Mouse (Mus musculus): ENCODE measurements around the gene Lactbl1.
A peak's percentile ranks its signal among the peaks of the same experiment; 100 is the strongest.

The Lactbl1 gene

GRCm38 (mm10) chr4:136622388-136622787, at the start of gene Lactbl1:
TSS of gene Lactbl1 (plus strand) at chr4:136622621.
- no peak for DNase-seq (ENCODE audit: low spot score)

DNA sequence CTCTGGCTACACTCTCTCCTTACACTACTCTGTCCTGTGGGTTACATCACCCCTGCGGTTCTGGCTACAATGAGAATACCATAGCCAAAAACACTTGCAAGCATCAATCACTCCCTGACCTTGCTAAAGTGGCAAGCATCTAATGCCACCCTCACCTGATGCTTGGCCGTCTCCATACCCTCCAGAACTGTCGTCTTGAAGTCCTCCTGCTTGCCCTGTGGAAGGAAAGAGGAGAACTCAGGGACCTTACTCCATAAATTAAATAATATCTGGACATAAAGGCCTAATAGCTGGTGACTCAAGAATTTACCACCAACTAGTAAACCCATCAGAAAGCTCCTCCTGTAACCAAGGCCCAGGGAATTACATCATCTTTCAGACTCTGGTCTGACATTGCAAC, 40.5 kb upstream of the Lactbl1 start:
- no peak for DNase-seq (ENCODE audit: low spot score)

DNA sequence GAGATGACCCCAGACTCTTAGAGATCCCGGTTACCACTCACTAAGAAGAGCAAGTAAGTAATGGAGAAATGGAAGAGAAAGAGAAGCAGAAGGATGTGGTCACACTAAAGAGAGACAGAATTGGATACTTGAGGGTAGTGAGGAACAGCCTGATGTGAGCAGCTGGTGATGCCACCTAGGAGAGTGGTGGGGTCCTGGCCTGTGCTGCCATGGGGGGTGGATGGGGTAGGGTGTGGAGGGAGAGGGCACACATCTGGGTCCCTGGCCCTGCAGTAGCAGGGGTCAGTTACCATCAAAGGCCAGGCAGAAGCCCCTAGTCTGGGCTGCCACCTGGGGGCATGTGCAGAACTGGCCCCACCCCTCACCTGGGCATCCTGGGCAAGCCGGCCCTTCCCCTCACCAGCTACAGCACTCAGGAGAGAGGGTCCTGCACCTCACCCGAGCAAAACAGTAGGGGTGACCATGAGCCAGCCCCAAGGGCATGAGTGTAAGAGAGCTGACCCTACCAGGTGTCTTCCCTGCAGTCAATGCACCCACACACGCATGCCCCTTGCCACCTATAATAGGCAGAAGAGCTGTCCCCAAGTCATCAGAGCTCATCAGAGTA, 35.1 kb upstream of the Lactbl1 start:
- DNase-seq (ENCODE audit: low spot score): no peak

DNA sequence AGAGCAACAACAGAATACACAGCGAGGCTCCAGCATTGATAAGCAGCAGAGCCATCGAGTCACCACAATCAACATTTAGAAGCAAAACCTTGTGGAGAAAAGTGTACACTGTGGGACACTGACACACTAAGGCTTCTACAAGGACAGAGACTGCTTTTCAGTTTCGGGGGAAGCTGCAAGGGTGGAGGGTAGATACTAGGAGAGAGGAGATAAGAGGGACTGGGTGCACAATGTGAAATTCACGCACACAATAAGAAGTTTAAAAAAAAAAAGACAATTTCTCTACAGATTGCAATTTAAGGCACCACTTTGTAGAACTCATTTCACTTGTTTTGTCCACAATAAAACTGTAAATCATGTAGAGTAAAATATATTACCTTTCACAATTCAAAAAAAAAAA, 34.4 kb upstream of the Lactbl1 start:
- DNase-seq (ENCODE audit: low spot score): no peak

DNA sequence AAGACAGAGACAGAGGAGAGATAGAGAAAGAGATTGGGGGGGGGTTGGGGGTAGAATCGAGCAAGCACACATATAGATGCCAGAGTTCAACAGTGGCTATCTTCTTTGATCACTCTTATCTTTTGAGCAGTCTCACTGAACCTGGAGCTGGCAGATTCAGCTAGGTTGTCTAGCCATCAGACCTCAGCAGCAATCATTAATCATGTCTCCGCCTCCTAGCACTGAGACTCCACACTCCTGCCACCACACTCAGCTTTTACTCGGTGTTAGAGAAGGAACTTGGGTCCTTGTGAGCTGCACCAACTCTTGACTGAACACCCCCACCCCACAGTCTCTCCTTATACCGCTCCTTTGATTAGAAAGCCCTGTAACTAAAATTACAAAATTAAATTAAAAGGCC, 30.3 kb upstream of the Lactbl1 start:
- no peak for DNase-seq (ENCODE audit: low spot score)

DNA sequence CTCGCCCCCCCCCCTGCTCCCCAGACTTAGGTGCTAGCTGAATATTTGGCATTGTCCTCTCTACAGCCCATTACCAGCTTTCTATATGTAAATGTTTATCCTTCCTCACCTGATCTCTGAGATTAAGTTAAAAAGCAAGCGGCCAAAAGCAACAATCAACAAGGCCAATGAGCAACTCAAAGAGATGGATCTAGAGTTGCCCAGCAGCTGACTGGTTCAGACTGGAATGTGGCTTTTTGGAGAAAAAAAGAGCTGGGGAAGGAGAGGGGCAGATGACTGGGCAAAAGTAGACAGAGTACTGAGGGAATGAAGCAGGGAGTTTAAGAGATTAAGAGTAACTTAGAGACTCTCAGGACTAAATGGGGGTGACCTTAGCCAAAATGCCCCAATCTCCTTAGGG, 28.4 kb upstream of the Lactbl1 start:
- DNase-seq (ENCODE audit: low spot score): no peak

- DNase-seq (ENCODE audit: low spot score): no peak
These were observed 27.2 kb upstream of the Lactbl1 start for GRCm38 (mm10) chr4:136595221-136595620.

- DNase-seq (ENCODE audit: low spot score): no peak
These were observed 24.0 kb upstream of the Lactbl1 start for GRCm38 (mm10) chr4:136598268-136598876.

DNA sequence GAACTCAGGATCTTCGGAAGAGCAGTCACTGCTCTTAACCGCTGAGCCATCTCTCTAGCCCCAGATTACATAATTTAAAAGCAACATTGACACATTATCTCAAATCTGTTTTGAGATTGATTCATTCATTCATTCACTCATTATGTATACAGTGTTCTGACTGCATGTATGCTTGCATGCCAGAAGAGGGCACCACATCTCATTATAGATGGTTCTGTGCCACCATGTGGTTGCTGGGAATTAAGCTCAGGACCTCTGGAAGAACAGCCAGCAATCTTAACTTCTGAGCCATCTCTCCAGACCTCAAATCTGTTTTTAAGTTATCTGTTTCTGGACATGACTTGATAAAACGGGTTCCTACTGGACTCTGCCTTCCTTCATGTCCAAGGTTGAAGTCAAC, 22.6 kb upstream of the Lactbl1 start:
- DNase-seq (ENCODE audit: low spot score): no peak

DNA sequence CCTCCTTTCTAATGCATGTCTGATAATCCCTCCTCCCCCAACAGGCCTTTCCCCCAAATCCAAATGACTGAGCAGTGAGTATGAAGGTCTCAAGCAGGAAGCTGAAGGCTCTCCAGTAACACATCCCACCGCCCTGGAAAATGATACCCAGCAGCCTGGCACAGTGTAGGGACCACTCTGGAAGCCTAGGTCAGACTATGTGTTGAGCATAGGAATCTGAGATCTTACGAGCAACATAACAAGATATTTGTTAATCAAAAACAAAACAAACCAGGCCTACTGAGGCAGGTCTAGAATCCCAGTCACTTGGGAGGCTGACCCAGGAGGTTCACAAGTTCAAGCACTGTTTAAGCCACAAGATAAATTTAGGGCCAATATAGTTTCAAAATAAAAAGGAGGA, 21.9 kb upstream of the Lactbl1 start:
- DNase-seq (ENCODE audit: low spot score): no peak

- peak; percentile 55 for DNase-seq (ENCODE audit: low spot score)
These were observed 20.9 kb upstream of the Lactbl1 start for GRCm38 (mm10) chr4:136601476-136601875.

DNA sequence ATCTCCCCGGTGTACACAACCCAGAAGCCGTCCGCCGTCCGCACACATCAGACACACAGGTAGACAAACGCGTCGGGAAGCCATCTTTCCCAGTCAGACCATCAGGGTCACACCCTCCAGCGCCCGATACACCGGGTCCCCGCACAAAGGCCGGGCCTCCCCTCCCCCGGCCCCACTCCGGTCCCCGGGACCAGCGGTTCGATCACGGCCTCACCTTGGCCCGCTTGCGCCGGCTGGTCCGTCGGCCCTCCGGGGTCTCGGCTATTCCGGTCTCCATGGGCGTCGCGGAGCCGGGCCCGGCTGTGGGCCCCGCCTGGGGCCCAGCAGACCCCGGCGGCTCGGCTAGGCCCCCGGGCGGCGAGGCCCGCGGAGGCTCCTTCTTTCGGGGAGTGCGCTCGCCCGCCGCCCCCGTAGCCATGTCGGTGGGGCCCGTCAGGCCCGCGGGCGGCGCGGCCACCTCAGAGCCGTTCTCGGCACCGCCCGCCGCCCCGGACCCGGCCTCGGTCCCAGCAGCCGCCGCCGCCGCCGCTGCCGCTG, 20.3 kb upstream of the Lactbl1 start:
- DNase-seq (ENCODE audit: low spot score): peak; percentile 16

DNA sequence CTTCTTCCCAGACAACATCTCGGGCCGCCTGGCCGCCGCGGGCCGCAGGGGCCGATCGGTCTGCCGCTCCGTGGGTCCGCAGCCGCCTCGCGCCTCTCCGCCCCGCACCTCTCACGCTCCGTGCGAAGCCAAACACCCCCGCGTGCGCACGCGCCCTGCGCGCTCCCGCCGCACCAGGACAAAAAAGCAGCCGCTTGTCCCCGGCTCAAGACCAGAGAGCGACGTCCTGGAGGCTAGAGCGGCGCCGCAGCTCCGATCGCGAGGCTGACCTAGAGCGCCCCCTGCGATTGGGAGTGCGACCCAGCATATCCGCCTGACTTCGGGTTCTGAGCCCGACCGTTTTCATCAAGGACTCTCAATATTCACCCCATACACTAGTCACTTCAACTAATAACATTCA, 19.9 kb upstream of the Lactbl1 start, which contains the start of gene Kdm1a:
Gene Kdm1a, minus strand, starts transcription at position 156 of the 400 bp plus-strand sequence.
- peak; percentile 94 for DNase-seq (ENCODE audit: low spot score)

DNA sequence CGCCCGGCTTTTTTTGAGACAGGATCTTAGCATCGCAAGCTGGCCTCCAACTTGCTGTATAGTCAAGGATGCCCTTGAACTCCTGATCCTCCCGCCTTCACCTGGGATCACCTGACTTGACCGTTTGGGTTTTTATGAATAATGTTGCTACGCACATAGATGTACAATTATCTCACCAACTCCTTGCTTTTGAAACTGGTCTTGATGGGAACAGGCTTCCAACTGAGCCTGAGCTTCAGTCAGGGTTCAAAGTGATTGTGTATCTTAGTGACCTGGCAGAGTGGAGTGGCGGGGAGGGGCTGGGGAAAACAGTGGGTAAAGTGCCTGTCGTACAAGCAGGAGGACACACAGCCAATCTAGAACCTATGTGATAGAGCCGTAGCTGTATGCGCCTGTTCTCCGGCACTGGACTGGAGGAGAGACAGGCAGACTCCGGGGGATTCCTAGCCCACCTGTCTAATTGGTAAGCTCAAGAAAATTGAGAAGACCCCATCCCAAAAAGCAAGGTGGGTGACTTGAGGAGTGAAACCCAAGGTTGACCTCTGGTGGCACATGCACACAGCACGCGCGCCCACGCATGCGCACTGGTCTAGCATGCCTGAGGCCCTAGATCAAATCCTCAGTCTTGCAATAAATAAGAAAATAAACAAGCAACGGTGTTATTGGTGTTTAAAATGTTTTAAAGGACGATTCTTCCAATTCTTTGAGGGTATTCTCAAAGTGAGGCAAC, 16.5 kb upstream of the Lactbl1 start:
- DNase-seq (ENCODE audit: low spot score): no peak

GRCm38 (mm10) chr4:136610387-136610856, 12.0 kb upstream of the Lactbl1 start, which contains the start of gene Tex46:
TSS of gene Tex46 (plus strand) at chr4:136610437.
- DNase-seq (ENCODE audit: low spot score): no peak

DNA sequence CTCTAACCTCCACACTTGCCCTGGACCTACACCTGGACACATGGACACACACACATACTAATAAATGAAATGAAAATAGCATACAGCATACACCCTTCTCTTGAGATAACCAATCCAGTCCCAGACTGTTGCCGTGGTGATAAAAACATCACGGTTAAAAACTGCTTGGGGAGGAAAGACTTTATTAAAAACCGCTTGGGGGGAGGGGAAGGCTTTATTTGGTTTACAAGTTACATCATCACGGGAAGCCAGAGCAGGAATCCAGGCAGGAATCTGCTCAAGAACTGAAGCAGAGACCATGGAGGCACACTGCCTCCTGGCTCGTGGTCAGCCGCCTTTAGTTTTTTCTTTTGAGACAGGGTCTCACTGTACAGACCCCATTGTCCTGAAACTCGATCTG, 8.8 kb upstream of the Lactbl1 start:
- no peak for DNase-seq (ENCODE audit: low spot score)

DNA sequence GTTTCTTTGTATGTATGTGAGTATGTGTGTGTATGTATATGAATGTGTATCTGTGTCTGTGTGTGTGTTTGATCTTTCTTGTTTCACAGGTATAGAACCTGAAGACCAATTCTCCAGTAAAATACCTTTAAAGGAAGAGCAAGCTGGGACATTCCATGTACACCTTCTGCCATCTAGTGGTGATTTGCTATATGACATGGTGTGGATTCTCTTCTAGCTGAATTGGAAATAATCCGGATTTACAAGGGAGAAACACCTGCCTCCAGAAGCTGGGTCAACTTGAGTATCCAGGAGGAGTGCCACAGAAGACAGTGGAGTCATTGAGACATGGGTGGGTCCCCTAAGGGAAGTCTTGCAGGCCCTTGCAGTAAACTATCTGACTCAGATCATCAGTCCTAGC, 1.1 kb upstream of the Lactbl1 start:
- DNase-seq (ENCODE audit: low spot score): peak; percentile 75

DNA sequence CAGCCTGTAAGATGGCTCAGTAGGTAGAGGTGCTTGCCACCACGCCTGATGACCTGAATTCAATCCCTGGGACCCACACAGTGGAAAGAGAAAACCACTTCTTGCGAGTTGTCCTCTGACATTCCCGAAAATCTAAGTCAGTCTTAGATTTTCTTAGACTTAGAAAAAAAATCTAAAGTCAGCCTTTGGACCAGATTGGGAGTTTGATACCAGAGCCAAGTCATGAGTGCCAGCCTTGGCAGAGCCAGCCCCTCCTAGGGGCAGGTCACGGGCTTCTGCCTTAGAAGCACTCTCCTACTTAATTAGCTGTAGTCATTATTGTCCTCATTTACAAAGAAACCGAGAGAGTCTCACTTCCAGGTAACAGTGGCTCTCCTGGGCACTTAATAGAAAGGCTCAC, 465 bp upstream of the Lactbl1 start:
- no peak for DNase-seq (ENCODE audit: low spot score)

GRCm38 (mm10) chr4:136626590-136626989, 4.2 kb downstream of the Lactbl1 start:
- DNase-seq (ENCODE audit: low spot score): no peak

DNA sequence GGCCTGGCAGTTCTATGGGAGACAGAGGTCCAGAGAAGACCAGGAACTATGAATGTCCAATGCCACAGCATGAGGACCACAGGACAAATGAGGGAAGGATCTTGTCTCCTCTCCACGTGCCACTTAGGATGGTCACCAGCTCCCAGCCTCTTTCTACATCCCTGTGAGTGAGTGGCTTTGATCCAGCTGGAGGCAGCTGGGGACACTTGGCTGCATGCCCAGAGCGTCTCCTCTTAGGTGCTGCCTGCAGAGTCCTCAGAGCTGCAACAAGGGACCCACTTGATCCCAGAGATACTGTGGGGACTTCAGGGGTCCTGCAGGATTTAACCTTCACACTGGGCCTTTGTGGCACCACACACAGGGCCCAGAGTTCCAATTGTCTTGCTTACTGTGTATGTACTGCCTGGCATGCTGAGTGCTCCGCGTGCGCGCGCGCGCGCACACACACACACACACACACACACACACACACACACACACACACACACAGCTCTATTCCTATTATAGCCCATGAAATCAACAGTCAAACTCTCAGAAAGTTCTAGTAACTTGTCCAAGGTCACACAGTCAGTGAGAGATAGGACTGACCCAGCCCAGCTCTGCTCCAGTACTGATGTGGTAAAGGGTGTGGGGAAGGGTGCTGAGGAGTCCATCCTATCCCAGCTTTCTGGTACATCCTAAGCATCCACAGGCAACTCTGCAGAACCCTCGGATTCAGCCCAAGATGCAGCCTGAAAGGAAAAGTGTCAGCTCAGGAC, 9.0 kb downstream of the Lactbl1 start:
- DNase-seq (ENCODE audit: low spot score): peak; percentile 41

GRCm38 (mm10) chr4:136635995-136636394, 13.6 kb downstream of the Lactbl1 start:
- DNase-seq (ENCODE audit: low spot score): no peak

GRCm38 (mm10) chr4:136636511-136636910, 14.1 kb downstream of the Lactbl1 start:
- DNase-seq (ENCODE audit: low spot score): no peak
